Mouse (Mus musculus) liver, adult 2 months (tissue): Measurements from ENCODE around the gene Rce1. TPM values are rescaled to one million over a fixed set of nuclear protein-coding genes. Genes with fewer than 3 reads are reported as not detected.

Experiments
- DNase-seq: peaks from one replicate; pipeline ENCODE4 v3.0.0-alpha.2; 2011; ENCODE audit warnings: low read depth, low spot score; ENCODE audit errors: extremely low read depth
- H3K27ac ChIP-seq: fragments of 200-500 bp; replicated peaks from 2 replicates; pipeline ENCODE4 v1.5.1; 2012; ENCODE audit warnings: low read depth, mild to moderate bottlenecking, control low read depth, inconsistent platforms, low read length; ENCODE audit not compliant: insufficient read depth
- H3K27me3 ChIP-seq: fragments of 200-500 bp; 2 replicates; pipeline ENCODE4 v1.6.1; 2012; ENCODE audit warnings: mild to moderate bottlenecking, moderate library complexity, low read length, inconsistent platforms; ENCODE audit not compliant: control insufficient read depth, insufficient read depth
- H3K36me3 ChIP-seq: fragments of 200-500 bp; 2 replicates; pipeline ENCODE4 v1.6.1; 2012; ENCODE audit warnings: low read length, inconsistent platforms; ENCODE audit not compliant: control insufficient read depth, insufficient read depth
- H3K4me1 ChIP-seq: fragments of 200-500 bp; 2 replicates; pipeline ENCODE4 v1.6.1; 2011; ENCODE audit warnings: low read length; ENCODE audit not compliant: control insufficient read depth, insufficient read depth
- H3K4me3 ChIP-seq: fragments of 200-500 bp; 2 replicates; pipeline ENCODE4 v1.5.1; 2011; ENCODE audit warnings: low read depth, mild to moderate bottlenecking, control low read depth, low read length, moderate library complexity; ENCODE audit not compliant: insufficient read depth
- H3K79me2 ChIP-seq: fragments of 200-500 bp; 2 replicates; pipeline ENCODE4 v1.6.1; 2012; ENCODE audit warnings: inconsistent platforms, mild to moderate bottlenecking, low read length, moderate library complexity; ENCODE audit not compliant: control insufficient read depth, insufficient read depth
- H3K9ac ChIP-seq: fragments of 200-500 bp; 2 replicates; pipeline ENCODE4 v1.6.1; 2012; ENCODE audit warnings: low read depth, mild to moderate bottlenecking, control low read depth, inconsistent platforms, low read length
- CTCF ChIP-seq: fragments of 200-500 bp; IDR thresholded peaks from 2 replicates; pipeline ENCODE4 v1.5.1; 2011; ENCODE audit warnings: low read depth, low read length, control low read depth
- POLR2A ChIP-seq: fragments of 200-500 bp; IDR thresholded peaks from 2 replicates; pipeline ENCODE4 v1.6.1; 2011; ENCODE audit warnings: low read length, control low read depth; ENCODE audit not compliant: insufficient read depth; ENCODE audit errors: extremely low read depth
- WGBS: fragments of 180-500 bp; shearing (Covaris S2); methylation state at CpG from one replicate; pipeline ENCODE4 v1.1.7; 2018; 5-methylcytosine and 5-hydroxymethylcytosine counted together
- polyA plus RNA-seq: library from polyadenylated mRNA; depleted of rRNA; stranded (reverse); fragments of >200 nt; gene quantifications from 2 replicates; pipeline ENCODE4 v1.2.3, GENCODE M21; 2012; rRNA removed
- total RNA-seq: library from RNA; depleted of rRNA; stranded (reverse); fragments of >200 nt; gene quantifications from 2 replicates; pipeline ENCODE4 v1.2.3, GENCODE M21; 2014; rRNA removed

Gene Rce1
- total RNA-seq, result 14.8 and 15.7 TPM in 2 replicates
- polyA plus RNA-seq, result 31.0 and 44.9 TPM in 2 replicates

DNA sequence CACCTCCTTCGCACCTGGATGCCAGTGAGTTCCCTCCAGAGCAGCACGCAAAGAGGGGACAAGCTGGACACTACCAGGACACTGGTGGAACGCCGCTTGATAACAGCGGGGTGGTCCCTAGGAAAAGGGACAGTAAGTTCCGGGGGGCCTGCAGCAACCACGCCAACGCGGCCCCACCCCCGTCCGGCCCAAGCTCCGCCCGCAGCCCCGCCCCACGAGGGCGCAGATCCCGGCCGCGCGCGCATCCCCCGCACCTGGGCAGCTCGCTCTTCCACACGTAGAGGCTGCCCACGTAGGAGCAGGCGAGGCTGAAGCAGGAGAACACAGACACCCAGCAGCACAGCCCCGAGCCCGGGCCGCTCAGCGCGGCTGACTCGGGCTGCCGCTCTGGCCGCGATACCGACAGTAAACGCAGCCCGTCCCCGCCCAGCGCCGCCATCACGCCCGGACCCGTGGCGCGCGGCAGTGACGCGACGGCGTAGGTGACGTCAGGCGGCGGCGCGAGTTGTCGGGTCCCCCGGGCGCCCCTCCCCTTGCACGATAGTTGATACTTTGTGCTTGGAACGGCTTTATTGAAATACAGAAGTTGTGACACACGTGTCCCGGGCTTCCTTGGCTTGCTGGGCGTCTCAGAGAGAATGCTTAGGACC lies at the start of gene Rce1:
Gene Rce1 (minus strand): TSS at position 463 of the 650 bp plus-strand sequence.
- peak; percentile 79 for DNase-seq
- Histone ChIP-seq H3K27me3 (no peaks in the 10 kb centered on the region), H3K9ac (peak within 1 kb of the TSS; percentile 98), H3K36me3 (peaks cover 6% of the 10 kb centered on the region; the same call in 1 of the 2 replicates), H3K4me3 (peak within 1 kb of the TSS; percentile 86), H3K4me1 (peaks cover 13% of the 10 kb centered on the region), H3K79me2 (peaks cover 2% of the 10 kb centered on the region; the same call in 1 of the 2 replicates), H3K27ac (peak within 1 kb of the TSS; percentile 88)
- under 1% methylated on average over 64 of the region's 64 CpGs for WGBS
- TF ChIP-seq CTCF (no peak), POLR2A (peak; percentile 28; the same call in 1 of the 2 replicates)

DNA sequence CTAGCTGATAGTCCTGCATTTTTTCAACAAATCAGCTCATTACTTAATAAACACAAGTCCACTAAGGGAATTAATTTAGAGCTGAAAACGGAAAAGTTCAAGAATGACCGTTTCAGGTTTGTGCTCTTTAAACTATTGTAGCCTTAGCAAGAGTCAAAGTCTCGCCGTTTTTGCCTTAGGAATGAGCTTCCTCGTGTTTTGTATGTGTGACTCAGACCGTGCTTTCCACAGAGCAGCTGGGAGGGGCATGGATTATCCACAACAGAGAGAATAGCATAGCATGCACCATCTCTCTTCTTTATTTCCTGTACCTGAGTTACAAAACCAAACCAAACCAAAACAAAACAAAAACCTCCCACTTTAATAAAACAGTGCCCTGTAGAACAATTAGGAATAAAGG lies 47.0 kb upstream of the Rce1 start:
- TF ChIP-seq CTCF (no peak), POLR2A (no peak)
- Histone ChIP-seq H3K27me3 (no peaks in the 10 kb centered on the region), H3K36me3 (no peaks in the 10 kb centered on the region), H3K4me3 (no peak overlapping the region), H3K4me1 (no peaks in the 10 kb centered on the region), H3K27ac (no peak overlapping the region), H3K9ac (no peak overlapping the region), H3K79me2 (no peaks in the 10 kb centered on the region)
- WGBS, result 77% methylated on average over 6 of the region's 6 CpGs
- no peak for DNase-seq

DNA sequence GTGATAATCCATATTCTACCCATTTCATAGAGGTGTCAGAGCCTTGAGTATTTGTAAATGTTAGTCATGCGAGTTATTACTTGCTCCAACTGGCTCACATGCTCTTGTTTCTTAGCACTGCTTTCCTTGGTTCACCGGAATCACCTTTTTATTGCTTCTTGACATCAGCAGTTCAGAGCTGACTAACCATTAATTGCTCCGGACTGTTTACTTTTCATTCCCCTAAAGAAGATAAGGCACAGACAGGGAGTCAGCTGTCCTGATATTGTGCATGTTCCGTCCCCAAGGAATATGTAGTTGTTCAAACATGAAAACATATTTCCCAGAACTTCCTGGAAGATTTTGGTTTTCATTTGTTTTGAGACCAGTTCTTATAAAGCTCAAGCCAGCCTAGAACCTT lies 45.3 kb upstream of the Rce1 start:
- TF ChIP-seq POLR2A, result no peak
- no peak for TF ChIP-seq CTCF
- 81% methylated on average over 4 of the region's 4 CpGs for WGBS

DNA sequence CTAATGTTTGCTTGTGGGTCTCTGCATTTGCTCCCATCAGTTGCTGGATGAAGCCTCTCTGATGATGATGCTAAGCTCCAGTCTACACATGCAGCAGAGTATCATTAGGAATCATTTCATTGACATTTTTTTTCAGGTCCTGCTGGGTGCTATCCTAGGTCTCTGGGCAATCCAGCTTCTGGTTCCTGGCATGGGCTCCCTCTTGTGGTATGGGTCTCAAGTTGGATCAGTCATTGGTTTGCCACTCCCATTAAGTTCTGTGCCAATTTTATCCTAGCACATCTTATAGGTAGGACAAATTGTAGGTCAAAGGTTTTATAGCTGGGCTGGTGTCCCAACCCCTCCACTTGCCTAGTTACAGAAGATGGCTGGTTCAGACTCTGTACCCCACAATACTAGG lies 41.4 kb upstream of the Rce1 start:
- Histone ChIP-seq H3K4me1 (no peaks in the 10 kb centered on the region), H3K27me3 (no peaks in the 10 kb centered on the region), H3K36me3 (no peaks in the 10 kb centered on the region), H3K4me3 (no peak overlapping the region), H3K9ac (no peak overlapping the region), H3K79me2 (no peaks in the 10 kb centered on the region), H3K27ac (no peak overlapping the region)
- no peak for DNase-seq
- TF ChIP-seq POLR2A, result no peak
- TF ChIP-seq CTCF, result peak; percentile 9; the same call in 1 of the 2 replicates

More for the DNA sequence above, 45.3 kb upstream of the Rce1 start:
- Histone ChIP-seq H3K27ac (no peak overlapping the region), H3K79me2 (no peaks in the 10 kb centered on the region), H3K36me3 (no peaks in the 10 kb centered on the region), H3K9ac (no peak overlapping the region), H3K27me3 (no peaks in the 10 kb centered on the region), H3K4me1 (no peaks in the 10 kb centered on the region), H3K4me3 (no peak overlapping the region)
- no peak for DNase-seq

DNA sequence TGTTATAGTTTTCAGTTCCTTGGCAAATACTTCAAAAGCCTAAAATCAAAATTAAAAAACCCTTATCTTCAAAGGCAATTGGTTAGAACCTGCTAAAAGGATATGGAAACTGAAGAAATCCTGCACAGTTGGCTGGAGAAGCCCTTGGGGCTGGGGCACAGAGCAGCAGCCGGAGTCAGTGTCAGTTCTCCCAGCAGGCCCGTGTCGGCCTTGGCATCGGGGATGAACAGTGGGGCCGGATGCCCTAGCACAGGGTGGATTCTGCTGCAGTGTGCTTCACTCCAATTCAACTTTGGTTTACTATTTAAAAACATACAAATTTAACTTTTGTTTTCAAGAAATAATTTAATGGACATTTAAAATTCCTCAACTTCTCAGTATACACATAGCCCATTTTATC lies 32.7 kb upstream of the Rce1 start:
- WGBS, result 93% methylated on average over 5 of the region's 5 CpGs
- Histone ChIP-seq H3K4me3 (no peak overlapping the region), H3K27ac (no peak overlapping the region), H3K9ac (no peak overlapping the region), H3K4me1 (no peaks in the 10 kb centered on the region), H3K36me3 (no peaks in the 10 kb centered on the region), H3K79me2 (no peaks in the 10 kb centered on the region), H3K27me3 (no peaks in the 10 kb centered on the region)
- no peak for DNase-seq
- TF ChIP-seq POLR2A (no peak), CTCF (no peak)

DNA sequence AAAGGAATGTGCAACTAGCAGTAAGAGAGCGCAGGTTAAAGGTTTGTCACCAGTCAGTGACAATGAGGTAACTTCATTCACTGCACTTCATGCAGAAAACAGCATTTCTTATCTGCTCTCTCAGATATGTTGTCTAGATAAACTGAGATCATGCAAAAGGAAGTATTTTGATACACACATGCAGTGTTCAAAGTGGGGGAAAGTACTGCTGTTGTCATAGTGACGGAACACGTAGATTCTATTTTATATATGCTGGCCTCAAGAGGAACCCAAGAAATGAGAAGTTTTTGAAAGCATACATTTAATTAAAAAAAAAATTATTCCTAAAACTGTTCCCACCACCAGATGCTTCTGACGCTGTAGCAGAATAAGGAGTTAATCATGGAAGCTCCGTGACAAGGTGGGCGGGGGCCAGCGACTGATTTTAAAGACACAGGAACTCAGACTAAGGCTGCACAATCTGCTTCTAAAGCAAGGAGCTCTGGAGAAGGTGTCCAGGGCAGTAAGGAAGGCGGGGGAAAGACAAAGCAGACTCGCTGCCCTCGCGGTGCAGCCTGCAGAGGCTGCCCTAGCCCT lies 21.6 kb upstream of the Rce1 start:
- no peak for DNase-seq
- H3K4me1 ChIP-seq, result peaks cover 8% of the 10 kb centered on the region
- H3K36me3 ChIP-seq, result no peaks in the 10 kb centered on the region
- H3K27me3 ChIP-seq, result no peaks in the 10 kb centered on the region
- no peak overlapping the region for H3K4me3 ChIP-seq
- no peak overlapping the region for H3K27ac ChIP-seq
- 87% methylated on average over 11 of the region's 11 CpGs for WGBS
- TF ChIP-seq CTCF, result no peak
- no peak for TF ChIP-seq POLR2A
- no peaks in the 10 kb centered on the region for H3K79me2 ChIP-seq
- no peak overlapping the region for H3K9ac ChIP-seq
